Mouse (Mus musculus) MEL (cell line): ENCODE data around the gene Pcgf2.

Experiments used
- CTCF ChIP-seq, 3 experiments: IDR thresholded peaks in 2 of 3; conservative IDR thresholded peaks in 1 of 3; 2 replicates each; pipeline ENCODE4 v1.5.1; 2011 to 2012; ENCODE audit warnings: low read length in 3 of 3, low read depth in 2 of 3, mild to moderate bottlenecking in 2 of 3, improper control_type of control experiment in 1 of 3, inconsistent platforms in 1 of 3, mixed read lengths in 1 of 3, moderate library complexity in 1 of 3; ENCODE audit not compliant: control insufficient read depth in 1 of 3, insufficient read depth in 1 of 3, poor library complexity in 1 of 3, severe bottlenecking in 1 of 3
- E2F4 ChIP-seq: IDR thresholded peaks from 2 replicates; pipeline ENCODE4 v1.6.1; 2011; ENCODE audit warnings: low read depth, low read length, improper control_type of control experiment, borderline replicate concordance
- MXI1 ChIP-seq: IDR thresholded peaks from 2 replicates; pipeline ENCODE4 v1.6.1; 2011; ENCODE audit warnings: mild to moderate bottlenecking, low read depth, low read length, improper control_type of control experiment
- MYB ChIP-seq: IDR thresholded peaks from 2 replicates; pipeline ENCODE4 v1.6.1; 2011; ENCODE audit warnings: mild to moderate bottlenecking, low read depth, low read length, improper control_type of control experiment
- NRF1 ChIP-seq: IDR thresholded peaks from 2 replicates; pipeline ENCODE4 v1.6.1; 2014; ENCODE audit warnings: low read depth, mild to moderate bottlenecking, inconsistent platforms, low read length, improper control_type of control experiment, moderate library complexity; ENCODE audit not compliant: poor library complexity, insufficient read depth, severe bottlenecking
- POLR2A ChIP-seq, 2 experiments: IDR thresholded peaks; 2 replicates each; pipeline ENCODE4 v1.6.1; 2011 to 2012; ENCODE audit warnings: low read length in 2 of 2, mild to moderate bottlenecking in 2 of 2, control low read depth in 1 of 2, improper control_type of control experiment in 1 of 2, low read depth in 1 of 2, moderate library complexity in 1 of 2; ENCODE audit not compliant: control insufficient read depth in 1 of 2, insufficient read depth in 1 of 2, poor library complexity in 1 of 2
- SMC3 ChIP-seq: IDR thresholded peaks from 2 replicates; pipeline ENCODE4 v1.6.1; 2011; ENCODE audit warnings: low read depth, low read length, improper control_type of control experiment
- TBP ChIP-seq: IDR thresholded peaks from 2 replicates; pipeline ENCODE4 v1.8.0; 2011; ENCODE audit warnings: low read depth, low read length, improper control_type of control experiment
- USF2 ChIP-seq, 2 experiments: IDR thresholded peaks; 2 replicates each; pipeline ENCODE4 v1.6.1; 2011 to 2012; ENCODE audit warnings: improper control_type of control experiment in 2 of 2, low read length in 2 of 2, borderline replicate concordance in 1 of 2, inconsistent platforms in 1 of 2, low read depth in 1 of 2, mild to moderate bottlenecking in 1 of 2; ENCODE audit not compliant: insufficient read depth in 1 of 2

- no peak for TF ChIP-seq TBP
- no peak for TF ChIP-seq CTCF (IDR thresholded peaks at IDR 0.05 in 2 of 3, conservative IDR thresholded peaks at IDR 0.05 in 1 of 3; ENCODE audit: control insufficient read depth in 1 of 3, insufficient read depth in 1 of 3, low read depth in 2 of 3, low read length in 3 of 3, poor library complexity in 1 of 3, severe bottlenecking in 1 of 3)
- no peak for TF ChIP-seq E2F4
- no peak for TF ChIP-seq MYB
- TF ChIP-seq POLR2A (IDR thresholded peaks at IDR 0.05; ENCODE audit: control insufficient read depth in 1 of 2, insufficient read depth in 1 of 2, low read depth in 1 of 2, low read length in 2 of 2, poor library complexity in 1 of 2) = no peak
- TF ChIP-seq NRF1 = no peak
- no peak for TF ChIP-seq USF2 (IDR thresholded peaks at IDR 0.05; ENCODE audit: borderline replicate concordance in 1 of 2, insufficient read depth in 1 of 2, low read depth in 1 of 2, low read length in 2 of 2)
- no peak for TF ChIP-seq MXI1
- no peak for TF ChIP-seq SMC3
Observed at GRCm38 (mm10) chr11:97684766-97685165, 15.5 kb downstream of the Pcgf2 start.
